Mouse (Mus musculus) cerebral cortex, adult 2 months (tissue): Measurements from ENCODE around the gene Klrb1.

Experiments
- WGBS: fragments of 180-500 bp; shearing (Covaris S2); methylation state at CpG from one replicate; pipeline ENCODE4 v1.1.7; 2018; 5-methylcytosine and 5-hydroxymethylcytosine counted together

The Klrb1 gene

GRCm38 (mm10) chr6:128733908-128734679 lies 11.2 kb upstream of the Klrb1 start:
- 75% methylated on average over 5 of the region's 5 CpGs for WGBS

GRCm38 (mm10) chr6:128732032-128732431 lies 9.2 kb upstream of the Klrb1 start:
- 84% methylated on average over 3 of the region's 3 CpGs for WGBS

- WGBS, result 83% methylated on average over 3 of the region's 3 CpGs
These were observed 21.2 kb downstream of the Klrb1 start for GRCm38 (mm10) chr6:128701691-128702090.

GRCm38 (mm10) chr6:128669936-128670335 lies 52.9 kb downstream of the Klrb1 start:
- WGBS, result 62% methylated on average over 4 of the region's 4 CpGs

- 20% methylated on average over 1 of the region's 1 CpGs for WGBS
These were observed 60.7 kb downstream of the Klrb1 start, which contains the start of gene Clec2h for GRCm38 (mm10) chr6:128662206-128662605. TSS of gene Clec2h (plus strand) at chr6:128662385.

- 92% methylated on average over 1 of the region's 1 CpGs for WGBS
These were observed 61.6 kb downstream of the Klrb1 start for GRCm38 (mm10) chr6:128661249-128661648.
